Mouse (Mus musculus) thymus, adult 2 months (tissue): ENCODE measurements around the gene Mapk8.

Experiments used
- CTCF ChIP-seq: fragments of 200-500 bp; IDR thresholded peaks from 2 replicates; pipeline ENCODE4 v1.5.1; 2012; ENCODE audit warnings: mild to moderate bottlenecking, control low read depth, low read length, moderate library complexity, borderline replicate concordance; ENCODE audit not compliant: control insufficient read depth, poor library complexity, insufficient read depth; ENCODE audit errors: extremely low read depth
- POLR2A ChIP-seq: fragments of 200-500 bp; IDR thresholded peaks from 2 replicates; pipeline ENCODE4 v1.6.1; 2012; ENCODE audit warnings: mild to moderate bottlenecking, low read length, control low read depth, moderate library complexity; ENCODE audit not compliant: control insufficient read depth, poor library complexity, insufficient read depth; ENCODE audit errors: extremely low read depth

DNA sequence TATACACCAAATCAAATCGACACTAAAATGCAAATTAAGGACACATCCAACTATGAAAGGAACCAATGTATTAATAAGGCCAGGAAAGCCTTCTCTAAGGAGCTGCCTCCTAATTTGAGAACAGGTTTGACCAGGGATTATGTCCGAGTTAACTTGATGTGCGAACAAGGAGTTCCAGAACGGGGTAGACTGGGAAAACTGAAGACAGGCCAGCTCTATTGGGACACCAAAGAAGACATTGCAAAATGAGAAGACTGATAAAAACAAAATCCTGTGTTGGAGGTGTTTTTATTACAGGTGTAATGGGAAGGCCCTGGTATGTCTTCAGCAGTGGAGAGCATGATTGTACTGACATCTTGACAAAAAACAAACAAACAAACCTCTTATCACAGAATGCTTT is 1.3 kb upstream of the Mapk8 start:
- TF ChIP-seq POLR2A (no peak), CTCF (no peak)
